Mouse (Mus musculus): ENCODE measurements around the gene Ism2. TPM values are rescaled to one million over a fixed set of nuclear protein-coding genes. Genes with fewer than 3 reads are reported as not detected.

Ism2 gene
- total RNA-seq, 2 experiments from 2014 or later, result 0.13 to 0.17 TPM

DNA sequence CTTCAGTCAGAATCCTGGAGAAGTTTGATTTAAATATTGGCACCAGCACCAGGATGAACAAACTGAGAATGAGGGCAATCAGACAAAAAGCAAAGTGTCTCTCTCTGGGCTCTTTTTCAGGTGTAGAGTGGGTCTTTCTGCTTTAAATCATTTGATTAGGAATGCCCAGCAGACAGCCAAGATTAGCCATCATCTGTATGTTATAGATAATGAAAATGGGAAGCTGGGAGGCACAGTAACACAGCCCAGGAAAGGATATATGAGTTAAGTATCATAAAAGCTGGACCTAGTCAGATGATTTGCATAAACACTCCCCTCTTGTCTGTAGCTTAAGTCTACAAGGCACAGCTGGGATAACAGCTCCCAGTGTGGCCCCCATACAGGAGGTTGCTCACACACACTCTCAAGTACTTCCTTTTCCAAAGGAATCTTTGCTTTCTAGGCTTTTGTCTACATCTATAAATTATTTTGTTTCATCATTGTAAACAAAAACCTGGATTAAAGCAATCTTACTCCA, 69.1 kb downstream of the Ism2 start:
- no peak for DNase-seq

DNA sequence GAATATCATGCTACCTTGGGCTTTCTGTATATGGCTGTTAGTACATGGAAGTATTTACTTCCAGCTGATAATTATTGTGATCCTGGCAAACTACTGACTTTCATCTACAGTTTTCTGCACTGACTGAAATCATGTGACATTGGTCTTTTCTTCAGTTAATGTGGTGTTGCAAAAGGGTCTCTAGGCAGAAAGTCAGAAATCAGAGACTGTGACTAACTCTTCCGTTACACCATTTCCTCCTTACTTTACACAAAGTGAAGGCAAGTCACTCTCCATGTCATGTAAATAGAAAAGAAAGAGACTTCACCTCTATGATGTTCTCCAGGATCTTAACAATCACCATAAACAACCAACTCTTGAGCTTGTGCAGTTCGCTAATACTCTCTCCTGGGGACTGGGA, 69.9 kb downstream of the Ism2 start:
- DNase-seq, result no peak

Small RNAs within 50 kb of the gene (microRNA-seq; reads per million reads assigned to microRNA genes)
- gene Gm47293, result not detected

Other genes with a start within 250 kb of the Ism2 start
- gene Ngb, start 197.2 kb downstream of the Ism2 start, total RNA-seq (2021), result 1 to 10 TPM; 1.1 to 1.2 TPM
- gene Gstz1, start 152.5 kb downstream of the Ism2 start, total RNA-seq (2021), result 100 to 1,000 TPM; 103 to 114 TPM
- 10 to 100 TPM; 14.0 to 15.6 TPM for gene Pomt2, start 151.7 kb downstream of the Ism2 start, total RNA-seq (2021)
- gene Samd15, start 100.0 kb downstream of the Ism2 start, total RNA-seq (2021), result 1 to 10 TPM; 1.6 to 2.0 TPM
- 10 to 100 TPM; 28.6 to 35.0 TPM for gene Tmed8, start 99.3 kb downstream of the Ism2 start, total RNA-seq (2021)
- gene Noxred1, start 61.0 kb downstream of the Ism2 start, total RNA-seq (2021), result under 1 TPM; 0.33 to 0.66 TPM
- 10 to 100 TPM; 34.4 to 37.4 TPM for gene Vipas39, start 33.4 kb downstream of the Ism2 start, total RNA-seq (2021)
- gene Ahsa1, start 33.2 kb downstream of the Ism2 start, total RNA-seq (2021), result 100 to 1,000 TPM; 154 to 214 TPM
- 100 to 1,000 TPM; 190 to 286 TPM for gene Sptlc2, start 88.7 kb upstream of the Ism2 start, total RNA-seq (2021)
- 100 to 1,000 TPM; 155 to 160 TPM for gene Slirp, start 144.2 kb upstream of the Ism2 start, total RNA-seq (2021)
- gene Alkbh1, start 144.3 kb upstream of the Ism2 start, total RNA-seq (2021), result 10 to 100 TPM; 21.5 to 24.2 TPM
- gene Snw1, start 172.6 kb upstream of the Ism2 start, total RNA-seq (2021), result 10 to 100 TPM; 70.1 to 77.9 TPM
- not detected for gene Gm5788, start 195.0 kb upstream of the Ism2 start, total RNA-seq (2021)
- gene Gm8300, start 214.6 kb upstream of the Ism2 start, total RNA-seq (2021), result not detected

All from adrenal gland, postnatal 36 days (tissue).